Mouse (Mus musculus) CH12.LX (cell line): ENCODE measurements around the gene Msrb1. TPM values are rescaled to one million over a fixed set of nuclear protein-coding genes. Genes with fewer than 3 reads are reported as not detected.

ENCODE experiments used
- DNase-seq: peaks from one replicate; pipeline ENCODE4 v3.0.0-alpha.2; 2013; ENCODE audit errors: extremely low read depth
- H3K27ac ChIP-seq: 2 replicates; pipeline ENCODE4 v1.5.1; 2012; ENCODE audit warnings: low read depth, mild to moderate bottlenecking, control low read depth, moderate library complexity; ENCODE audit not compliant: insufficient read depth
- H3K27me3 ChIP-seq: replicated peaks from 2 replicates; pipeline ENCODE3; 2012; ENCODE audit warnings: inconsistent platforms
- H3K36me3 ChIP-seq, 2 experiments: replicated peaks in 1 of 2; 2 replicates each; pipeline versions ENCODE3 to v1.6.1; 2012; ENCODE audit warnings: inconsistent platforms in 1 of 2, low read length in 1 of 2, mild to moderate bottlenecking in 1 of 2, mixed read lengths in 1 of 2, moderate library complexity in 1 of 2; ENCODE audit not compliant: control insufficient read depth in 1 of 2, insufficient read depth in 1 of 2
- H3K4me1 ChIP-seq, 2 experiments: 2 replicates each; pipeline ENCODE4 v1.6.1; 2012; ENCODE audit warnings: inconsistent platforms in 1 of 2, moderate library complexity in 1 of 2; ENCODE audit not compliant: insufficient read depth in 2 of 2, control insufficient read depth in 1 of 2
- H3K4me2 ChIP-seq: 2 replicates; pipeline ENCODE4 v1.6.1; 2012; ENCODE audit warnings: low read depth, mild to moderate bottlenecking, control low read depth; ENCODE audit not compliant: poor library complexity, insufficient read depth, severe bottlenecking
- H3K4me3 ChIP-seq, 3 experiments: fragments of 150-350 bp in 1 of 3; sonication (generic) in 1 of 3; replicated peaks in 1 of 3; 2 replicates each; pipeline versions ENCODE3 to v1.5.1; 2011 to 2012; ENCODE audit warnings: low read depth in 2 of 3, low read length in 2 of 3, mild to moderate bottlenecking in 2 of 3, moderate library complexity in 2 of 3, control low read depth in 1 of 3, improper control_type of control experiment in 1 of 3, inconsistent platforms in 1 of 3, mixed read lengths in 1 of 3; ENCODE audit not compliant: poor library complexity in 1 of 3
- H3K79me2 ChIP-seq: replicated peaks from 2 replicates; pipeline ENCODE4 v1.6.1; 2012; ENCODE audit warnings: mild to moderate bottlenecking, moderate library complexity; ENCODE audit not compliant: control insufficient read depth, poor library complexity, insufficient read depth, severe bottlenecking; ENCODE audit errors: extremely low read depth
- H3K9ac ChIP-seq: 2 replicates; pipeline ENCODE4 v1.6.1; 2012; ENCODE audit warnings: low read depth, mild to moderate bottlenecking, control low read depth, moderate library complexity; ENCODE audit not compliant: insufficient read depth
- H3K9me3 ChIP-seq: replicated peaks from 2 replicates; pipeline ENCODE3; 2012; ENCODE audit warnings: low read length, inconsistent platforms, mixed read lengths
- CHD1 ChIP-seq: IDR thresholded peaks from 2 replicates; pipeline ENCODE4 v1.6.1; 2012; ENCODE audit warnings: low read depth, low read length, improper control_type of control experiment, inconsistent platforms
- CHD2 ChIP-seq: IDR thresholded peaks from 2 replicates; pipeline ENCODE4 v1.6.1; 2011; ENCODE audit warnings: low read length, improper control_type of control experiment
- ELF1 ChIP-seq: IDR thresholded peaks from 2 replicates; pipeline ENCODE4 v1.6.1; 2014; ENCODE audit warnings: low read depth, mild to moderate bottlenecking, inconsistent platforms, low read length, improper control_type of control experiment
- EP300 ChIP-seq: IDR thresholded peaks from 2 replicates; pipeline ENCODE4 v1.6.1; 2011; ENCODE audit warnings: low read length, improper control_type of control experiment
- GABPA ChIP-seq: IDR thresholded peaks from 2 replicates; pipeline ENCODE4 v1.6.1; 2012; ENCODE audit warnings: low read depth, low read length, improper control_type of control experiment, inconsistent platforms; ENCODE audit not compliant: insufficient replicate concordance
- HCFC1 ChIP-seq: IDR thresholded peaks from 2 replicates; pipeline ENCODE4 v1.6.1; 2012; ENCODE audit warnings: low read depth, mild to moderate bottlenecking, inconsistent platforms, low read length, improper control_type of control experiment
- IRF4 ChIP-seq: IDR thresholded peaks from 2 replicates; pipeline ENCODE4 v1.6.1; 2014; ENCODE audit warnings: low read depth, mild to moderate bottlenecking, inconsistent platforms, low read length, improper control_type of control experiment
- JUND ChIP-seq: conservative IDR thresholded peaks from 2 replicates; pipeline ENCODE4 v1.6.1; 2011; ENCODE audit warnings: low read depth, low read length, improper control_type of control experiment
- KAT2A ChIP-seq: IDR thresholded peaks from 2 replicates; pipeline ENCODE4 v1.6.1; 2012; ENCODE audit warnings: low read length, improper control_type of control experiment, inconsistent platforms; ENCODE audit not compliant: insufficient replicate concordance
- MXI1 ChIP-seq: IDR thresholded peaks from 2 replicates; pipeline ENCODE4 v1.6.1; 2011; ENCODE audit warnings: mild to moderate bottlenecking, low read depth, low read length, improper control_type of control experiment
- NELFE ChIP-seq: IDR thresholded peaks from 2 replicates; pipeline ENCODE4 v1.6.1; 2011; ENCODE audit warnings: low read depth, low read length, improper control_type of control experiment
- NRF1 ChIP-seq: IDR thresholded peaks from 2 replicates; pipeline ENCODE4 v1.6.1; 2014; ENCODE audit warnings: low read depth, mild to moderate bottlenecking, inconsistent platforms, low read length, improper control_type of control experiment, moderate library complexity
- PAX5 ChIP-seq: IDR thresholded peaks from 2 replicates; pipeline ENCODE4 v1.6.1; 2012; ENCODE audit warnings: low read length, inconsistent platforms, mixed read lengths
- POLR2A ChIP-seq: IDR thresholded peaks from 2 replicates; pipeline ENCODE4 v1.6.1; 2011; ENCODE audit warnings: low read depth, mild to moderate bottlenecking, improper control_type of control experiment, low read length
- RAD21 ChIP-seq: IDR thresholded peaks from 2 replicates; pipeline ENCODE4 v1.6.1; 2011; ENCODE audit warnings: low read depth, mild to moderate bottlenecking, low read length, improper control_type of control experiment, moderate library complexity
- RCOR1 ChIP-seq: conservative IDR thresholded peaks from 2 replicates; pipeline ENCODE4 v1.6.1; 2012; ENCODE audit warnings: low read depth, mild to moderate bottlenecking, inconsistent platforms, low read length, improper control_type of control experiment
- SIN3A ChIP-seq: IDR thresholded peaks from 2 replicates; pipeline ENCODE4 v1.6.1; 2012; ENCODE audit warnings: low read length, improper control_type of control experiment, inconsistent platforms
- SMC3 ChIP-seq: IDR thresholded peaks from 2 replicates; pipeline ENCODE4 v1.6.1; 2011; ENCODE audit warnings: low read depth, low read length, improper control_type of control experiment
- UBTF ChIP-seq: IDR thresholded peaks from 2 replicates; pipeline ENCODE4 v1.6.1; 2012; ENCODE audit warnings: low read depth, mild to moderate bottlenecking, inconsistent platforms, low read length, improper control_type of control experiment, moderate library complexity
- ZMIZ1 ChIP-seq: IDR thresholded peaks from 2 replicates; pipeline ENCODE4 v1.6.1; 2012; ENCODE audit warnings: low read depth, mild to moderate bottlenecking, inconsistent platforms, low read length, improper control_type of control experiment
- ZNF384 ChIP-seq: IDR thresholded peaks from 2 replicates; pipeline ENCODE4 v1.6.1; 2012; ENCODE audit warnings: low read depth, low read length, improper control_type of control experiment, inconsistent platforms
- dilution Hi-C: fragments of 300-500 bp; cut with MboI; formaldehyde crosslinking; loops from 2 replicates; pipeline ENCODE4 v1.14.3; 2020; ENCODE audit warnings: low sequenced_read_pairs; ENCODE audit not compliant: extremely low pct_unique_long_range_greater_than_20kb, extremely low pct_ligation_motif_present
- in situ Hi-C: fragments of 300-500 bp; cut with MboI; formaldehyde crosslinking; loops from 3 replicates; pipeline ENCODE4 v1.14.3; 2019; ENCODE audit warnings: low sequenced_read_pairs, low pct_ligation_motif_present, low pct_unique_long_range_greater_than_20kb, mixed read lengths
- polyA plus RNA-seq: library from polyadenylated mRNA; unstranded; fragments of >175 nt; gene quantifications from 2 replicates; pipeline ENCODE4 v1.2.1, GENCODE M21; 2012; ENCODE audit warnings: low read depth; ENCODE audit not compliant: insufficient read length
- total RNA-seq, 2 experiments: library from RNA; depleted of rRNA; stranded (reverse); fragments of 300-350 nt in 1 of 2; fragments of >200 nt in 1 of 2; gene quantifications; 2 replicates each; pipeline ENCODE4 v1.2.3; 2012 to 2014

Msrb1 gene
- total and polyA plus RNA-seq, 3 experiments, result 26.9 to 70.0 (median 39.7) TPM

- Histone ChIP-seq H3K9ac (no peak overlapping the region), H3K27ac (no peak overlapping the region), H3K4me2 (no peak overlapping the region), H3K4me3 (no peak overlapping the region), H3K27me3 (no peaks in the 10 kb centered on the region), H3K79me2 (no peaks in the 10 kb centered on the region), H3K36me3 (peaks cover 44 to 55% of the 10 kb centered on the region in 2 experiments), H3K9me3 (no peaks in the 10 kb centered on the region), H3K4me1 (peaks cover 6 to 42% of the 10 kb centered on the region in 2 experiments)
- no peak for TF ChIP-seq ZMIZ1
- dilution Hi-C loops (no loop called here), in situ Hi-C loops (no loop called here)
- no peak for DNase-seq
These were observed 37.0 kb upstream of the Msrb1 start for GRCm38 (mm10) chr17:24699473-24699872.

- TF ChIP-seq HCFC1 (no peak), NRF1 (no peak), SIN3A (no peak), ZMIZ1 (no peak), ZNF384 (no peak), MXI1 (no peak), RAD21 (no peak)
- no peaks in the 10 kb centered on the region for H3K9me3 ChIP-seq
- dilution Hi-C loops, result no loop called here
These were observed 35.2 kb upstream of the Msrb1 start for GRCm38 (mm10) chr17:24701251-24701650.

GRCm38 (mm10) chr17:24705821-24706220 is 30.6 kb upstream of the Msrb1 start:
- Histone ChIP-seq H3K27me3 (no peaks in the 10 kb centered on the region), H3K4me2 (no peak overlapping the region), H3K27ac (no peak overlapping the region), H3K36me3 (peaks cover 41 to 47% of the 10 kb centered on the region in 2 experiments), H3K4me1 (peaks cover 7 to 21% of the 10 kb centered on the region in 2 experiments; a peak in 3 of 4 replicates), H3K9ac (no peak overlapping the region), H3K79me2 (peaks cover 14% of the 10 kb centered on the region), H3K9me3 (no peaks in the 10 kb centered on the region), H3K4me3 (no peak overlapping the region)
- no peak for DNase-seq
- TF ChIP-seq CHD1 (no peak), SMC3 (no peak), PAX5 (no peak), UBTF (no peak), JUND (no peak), CHD2 (no peak), IRF4 (no peak), NELFE (no peak), RCOR1 (no peak), GABPA (no peak), ELF1 (no peak), EP300 (no peak), ZMIZ1 (no peak), KAT2A (no peak), POLR2A (no peak), SIN3A (no peak)
- dilution Hi-C loops, result no loop called here
- in situ Hi-C loops, result no loop called here

More at GRCm38 (mm10) chr17:24701251-24701650, 35.2 kb upstream of the Msrb1 start:
- H3K27me3 ChIP-seq, result no peaks in the 10 kb centered on the region
- H3K79me2 ChIP-seq, result peaks cover 5% of the 10 kb centered on the region
- peaks cover 11 to 44% of the 10 kb centered on the region in 2 experiments for H3K4me1 ChIP-seq
- in situ Hi-C loops, result no loop called here
- H3K4me3 ChIP-seq, result no peak overlapping the region
- H3K4me2 ChIP-seq, result no peak overlapping the region
- no peak overlapping the region for H3K9ac ChIP-seq
- H3K27ac ChIP-seq, result no peak overlapping the region
- no peak for DNase-seq
- peaks cover 56 to 71% of the 10 kb centered on the region in 2 experiments for H3K36me3 ChIP-seq
